Mouse (Mus musculus) brain, embryonic 14.5 days (tissue): ENCODE measurements around the gene Pcbp3. TPM values are rescaled to one million over a fixed set of nuclear protein-coding genes. Genes with fewer than 3 reads are reported as not detected.

ENCODE experiments used
- DNase-seq: peaks from one replicate; pipeline ENCODE4 v3.0.0-alpha.2; 2011; ENCODE audit warnings: low read depth
- CTCF ChIP-seq: fragments of 200-500 bp; IDR thresholded peaks from 2 replicates; pipeline ENCODE4 v1.5.1; 2012; ENCODE audit warnings: inconsistent platforms, mild to moderate bottlenecking, moderate library complexity, borderline replicate concordance; ENCODE audit not compliant: insufficient read depth, insufficient read length; ENCODE audit errors: extremely low read depth
- POLR2A ChIP-seq: fragments of 200-500 bp; IDR thresholded peaks from 2 replicates; pipeline ENCODE4 v1.6.1; 2012; ENCODE audit warnings: mild to moderate bottlenecking, inconsistent platforms, borderline replicate concordance; ENCODE audit not compliant: poor library complexity, insufficient read depth, insufficient read length, severe bottlenecking; ENCODE audit errors: extremely low read depth
- polyA plus RNA-seq: library from polyadenylated mRNA; depleted of rRNA; stranded (reverse); fragments of >200 nt; gene quantifications from 2 replicates; pipeline ENCODE4 v1.2.3, GENCODE M21; 2012

Pcbp3 gene
- polyA plus RNA-seq, 1 experiment: 39.0 TPM

DNA sequence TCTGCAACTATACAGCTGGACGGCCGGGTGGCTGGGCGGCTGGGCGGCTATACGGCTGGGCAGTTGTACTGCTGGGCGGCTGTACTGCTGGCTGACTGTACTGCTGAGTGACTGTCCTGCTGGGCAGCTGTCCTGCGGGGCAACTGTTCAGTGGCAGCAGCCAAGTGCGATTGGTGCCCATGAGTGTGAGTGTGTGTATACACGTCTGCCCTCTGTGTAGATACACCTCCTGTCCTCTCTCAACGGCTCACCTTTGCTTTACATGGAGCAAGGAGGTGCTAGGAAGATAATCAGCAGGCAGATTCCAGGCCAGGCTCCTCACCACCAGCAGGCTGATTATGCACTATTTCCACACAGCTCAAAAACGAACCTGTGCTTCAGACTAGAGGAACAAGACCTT, 152.2 kb downstream of the Pcbp3 start:
- DNase-seq: no peak
- TF ChIP-seq POLR2A: no peak
- TF ChIP-seq CTCF: no peak

DNA sequence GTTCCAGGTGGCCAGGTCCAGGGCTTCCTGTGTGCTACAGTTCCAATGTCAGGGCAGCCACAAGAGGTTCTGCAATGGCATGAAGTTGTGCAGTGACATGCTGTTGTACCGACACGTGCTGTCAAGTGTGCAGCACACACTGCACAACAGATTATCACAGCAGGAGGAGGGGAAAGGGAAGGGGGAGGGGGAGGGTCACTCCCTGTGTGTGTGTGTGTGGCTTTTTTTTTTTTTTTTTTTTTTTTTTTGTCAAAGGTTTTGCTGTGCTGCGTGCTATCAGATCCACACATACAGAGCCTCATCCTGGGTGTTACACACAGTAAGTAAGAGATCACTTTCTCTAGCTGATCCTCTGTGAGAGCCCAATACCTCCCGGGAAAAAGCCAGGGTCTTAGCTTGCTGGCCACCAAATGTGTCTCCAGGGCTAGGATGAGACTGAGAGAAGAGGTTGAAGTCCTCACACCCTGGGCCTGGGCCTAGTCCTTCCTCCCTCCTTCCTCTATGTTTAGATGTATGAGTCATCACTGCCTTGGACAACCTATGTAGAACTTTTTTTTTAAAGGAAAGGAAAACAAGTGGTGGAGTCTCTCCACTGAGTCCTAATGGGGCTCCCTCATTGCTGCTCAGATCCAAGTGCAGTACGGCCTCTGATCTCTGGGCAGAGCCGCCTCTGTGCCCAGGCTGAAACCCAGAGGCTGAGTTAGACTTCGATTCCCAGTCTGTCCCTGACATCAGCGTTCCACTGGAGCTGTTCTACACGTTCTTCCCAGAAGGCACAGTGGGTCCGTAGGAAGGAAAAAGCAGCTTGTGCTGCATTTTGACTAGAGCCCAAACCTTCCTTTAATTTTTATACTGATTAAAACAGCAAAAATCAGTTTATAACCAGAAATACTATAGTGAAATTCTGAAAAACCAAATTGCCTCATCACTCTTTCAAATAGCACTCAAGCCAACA, 153.0 kb downstream of the Pcbp3 start:
- DNase-seq: peak; percentile 2
- TF ChIP-seq CTCF (no peak), POLR2A (no peak)

DNA sequence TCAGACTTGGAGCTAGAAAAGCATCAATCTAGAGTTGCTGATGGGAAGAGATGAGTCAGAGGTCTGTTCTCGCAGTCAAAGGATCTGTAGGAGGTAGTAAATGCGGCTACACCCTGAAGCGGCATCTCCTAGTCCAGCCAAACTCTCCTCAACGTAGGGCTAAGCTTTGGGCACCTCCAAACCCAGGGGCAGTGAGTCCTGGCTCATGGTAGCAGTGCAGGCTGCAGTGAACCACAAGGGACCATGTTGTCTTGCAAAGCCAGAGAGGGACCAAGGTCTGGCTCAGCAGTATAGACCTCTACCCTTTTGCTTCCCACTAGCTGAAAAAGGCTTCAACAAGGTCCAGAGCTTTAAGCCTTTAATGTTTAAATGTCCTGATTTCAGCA, 159.2 kb downstream of the Pcbp3 start:
- DNase-seq: no peak
- no peak for TF ChIP-seq POLR2A
- no peak for TF ChIP-seq CTCF

GRCm38 (mm10) chr10:76801841-76802499, 159.7 kb downstream of the Pcbp3 start:
- no peak for DNase-seq
- TF ChIP-seq POLR2A (no peak), CTCF (no peak)

DNA sequence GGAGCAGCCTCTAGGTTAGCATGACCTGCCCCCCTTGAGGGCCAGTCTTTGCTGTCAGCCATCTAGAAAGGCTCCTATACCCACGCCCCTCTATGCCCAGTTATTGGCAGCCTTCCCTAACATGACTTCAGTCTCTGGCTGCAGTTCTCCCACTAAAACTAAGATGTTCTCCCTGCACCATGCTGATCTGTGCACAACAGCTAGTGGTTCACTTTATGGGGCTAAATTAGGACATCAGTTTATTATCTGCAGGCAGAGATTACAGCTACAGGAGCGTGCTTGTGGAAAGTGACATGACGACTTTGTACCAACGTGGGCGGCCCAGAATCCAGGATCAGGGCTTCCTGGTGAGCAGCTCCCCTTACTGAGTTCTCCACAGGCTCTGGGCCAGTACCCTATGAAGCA, 160.4 kb downstream of the Pcbp3 start:
- DNase-seq: peak; percentile 25
- TF ChIP-seq CTCF (no peak), POLR2A (no peak)

DNA sequence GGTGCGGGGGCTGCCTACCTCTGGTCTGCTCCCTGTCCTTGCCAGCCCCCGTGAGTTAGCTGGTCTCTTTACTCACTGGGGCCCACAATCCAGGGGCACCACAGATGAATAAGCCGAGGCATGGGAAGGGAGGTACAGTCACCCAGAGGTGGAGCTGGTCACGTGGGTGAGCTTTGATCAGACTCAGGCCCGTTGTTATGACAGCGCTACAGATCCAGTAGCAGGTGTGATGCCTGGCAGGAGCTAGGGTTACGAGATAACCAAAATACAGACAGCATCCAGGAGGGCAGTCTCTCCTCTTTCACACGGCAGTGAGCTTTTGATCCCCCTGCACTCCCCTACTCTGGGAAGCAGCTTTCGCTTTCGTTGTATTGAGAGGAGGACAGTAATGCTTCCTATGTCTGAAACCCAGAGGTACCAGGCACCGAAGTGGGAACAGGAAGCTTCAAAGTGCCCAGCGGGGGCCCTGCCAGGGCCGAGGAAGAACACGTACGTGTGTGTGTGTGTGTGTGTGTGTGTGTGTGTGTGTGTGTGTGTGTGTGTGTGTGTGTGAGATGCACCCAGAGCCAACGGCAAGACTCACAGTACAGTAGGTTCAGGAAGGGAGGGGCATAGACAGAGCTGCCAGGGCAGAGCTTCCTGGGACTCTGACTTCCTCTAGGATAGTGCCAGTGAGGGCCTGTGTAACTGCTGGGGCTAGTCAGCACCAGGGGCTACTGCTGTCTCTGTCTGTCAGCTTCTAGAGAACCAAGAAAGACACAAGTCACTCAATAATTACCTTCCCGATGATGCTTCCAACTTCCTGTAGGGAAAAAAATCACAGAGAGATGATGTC, 162.7 kb downstream of the Pcbp3 start:
- no peak for TF ChIP-seq CTCF
- no peak for TF ChIP-seq POLR2A
- no peak for DNase-seq

- no peak for TF ChIP-seq POLR2A
- DNase-seq: no peak
Measured at GRCm38 (mm10) chr10:76794102-76794501, 167.6 kb downstream of the Pcbp3 start.

GRCm38 (mm10) chr10:76791475-76791874, 170.2 kb downstream of the Pcbp3 start:
- DNase-seq: peak; percentile 61
- TF ChIP-seq CTCF (peak; percentile 62; the same call in 1 of the 2 replicates), POLR2A (no peak)

- no peak for DNase-seq
Measured at GRCm38 (mm10) chr10:76789885-76790284, 171.8 kb downstream of the Pcbp3 start.

GRCm38 (mm10) chr10:76785312-76785711, 176.4 kb downstream of the Pcbp3 start:
- DNase-seq: no peak
- TF ChIP-seq POLR2A (no peak), CTCF (no peak)

More at GRCm38 (mm10) chr10:76789885-76790284, 171.8 kb downstream of the Pcbp3 start:
- TF ChIP-seq POLR2A (no peak), CTCF (no peak)

- peak; percentile 12 for DNase-seq
- no peak for TF ChIP-seq POLR2A
- TF ChIP-seq CTCF: no peak
Measured at GRCm38 (mm10) chr10:76779225-76779624, 182.5 kb downstream of the Pcbp3 start.

DNA sequence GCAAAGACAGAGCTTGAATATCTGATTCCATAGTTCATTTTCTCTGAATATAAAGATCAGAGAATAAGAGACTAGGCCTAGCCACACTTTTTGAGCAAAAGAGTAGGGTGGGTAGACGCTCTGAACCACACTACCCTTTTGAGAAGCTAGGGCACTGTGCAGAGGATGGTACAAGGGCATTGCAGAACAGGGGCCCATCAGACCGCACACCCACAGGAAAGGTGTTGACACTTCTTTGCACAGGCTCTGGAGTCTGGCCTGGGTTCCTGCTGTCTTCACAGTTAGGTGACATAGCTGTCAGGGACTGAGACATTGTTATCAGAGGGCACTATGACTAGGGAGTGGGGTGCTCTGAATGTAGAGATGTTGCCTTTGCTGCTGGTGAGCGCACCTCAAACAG, 190.1 kb downstream of the Pcbp3 start:
- no peak for DNase-seq
- TF ChIP-seq POLR2A (no peak), CTCF (no peak)

- DNase-seq: no peak
- TF ChIP-seq POLR2A (no peak), CTCF (no peak)
Measured at GRCm38 (mm10) chr10:76771086-76771485, 190.6 kb downstream of the Pcbp3 start.
